Mouse (Mus musculus) thymus, postnatal 4 days (tissue): ENCODE results near the gene Acacb.

ENCODE experiments used
- DNase-seq: peaks from one replicate; pipeline ENCODE4 v3.0.0; 2021

The Acacb gene

DNA sequence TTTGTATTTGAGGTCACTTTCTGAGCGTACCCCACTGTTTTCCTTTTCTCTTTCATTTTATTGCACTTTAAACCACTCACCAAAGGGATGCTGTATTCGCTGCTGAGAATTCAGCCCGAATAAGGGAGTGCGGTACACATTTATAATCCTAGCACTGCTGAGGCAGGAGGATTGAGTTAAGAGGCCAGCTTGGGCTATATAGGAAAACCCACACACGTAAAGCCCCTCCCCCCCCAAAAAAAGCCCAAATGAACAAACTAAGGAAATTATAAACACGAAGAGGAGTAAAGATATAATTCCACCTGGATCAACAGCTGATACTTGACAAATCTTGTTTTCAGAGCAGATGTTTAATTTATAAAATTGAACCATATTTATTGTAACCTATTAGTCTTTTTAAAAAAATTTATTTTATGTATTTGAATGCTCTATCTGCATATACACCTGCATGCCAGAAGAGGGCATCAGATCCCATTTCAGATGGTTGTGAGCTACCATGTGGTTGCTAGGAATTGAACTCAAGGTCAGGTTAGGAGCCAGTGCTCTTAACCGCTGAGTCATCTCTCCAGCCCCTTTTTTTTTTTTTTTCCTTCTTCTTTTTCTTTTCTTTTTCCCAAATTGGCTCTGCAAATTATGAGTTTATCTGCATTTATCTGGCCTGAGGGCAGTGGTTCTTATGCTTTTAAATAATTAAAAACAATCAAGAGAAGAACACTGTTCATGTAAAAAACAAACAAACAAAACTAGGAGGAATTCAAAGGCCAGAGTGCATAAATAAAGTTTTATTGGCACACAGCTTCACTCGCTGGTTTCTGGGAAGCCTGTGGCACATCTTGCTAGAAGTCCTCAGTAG is 30.4 kb downstream of the Acacb start:
- DNase-seq, result no peak

DNA sequence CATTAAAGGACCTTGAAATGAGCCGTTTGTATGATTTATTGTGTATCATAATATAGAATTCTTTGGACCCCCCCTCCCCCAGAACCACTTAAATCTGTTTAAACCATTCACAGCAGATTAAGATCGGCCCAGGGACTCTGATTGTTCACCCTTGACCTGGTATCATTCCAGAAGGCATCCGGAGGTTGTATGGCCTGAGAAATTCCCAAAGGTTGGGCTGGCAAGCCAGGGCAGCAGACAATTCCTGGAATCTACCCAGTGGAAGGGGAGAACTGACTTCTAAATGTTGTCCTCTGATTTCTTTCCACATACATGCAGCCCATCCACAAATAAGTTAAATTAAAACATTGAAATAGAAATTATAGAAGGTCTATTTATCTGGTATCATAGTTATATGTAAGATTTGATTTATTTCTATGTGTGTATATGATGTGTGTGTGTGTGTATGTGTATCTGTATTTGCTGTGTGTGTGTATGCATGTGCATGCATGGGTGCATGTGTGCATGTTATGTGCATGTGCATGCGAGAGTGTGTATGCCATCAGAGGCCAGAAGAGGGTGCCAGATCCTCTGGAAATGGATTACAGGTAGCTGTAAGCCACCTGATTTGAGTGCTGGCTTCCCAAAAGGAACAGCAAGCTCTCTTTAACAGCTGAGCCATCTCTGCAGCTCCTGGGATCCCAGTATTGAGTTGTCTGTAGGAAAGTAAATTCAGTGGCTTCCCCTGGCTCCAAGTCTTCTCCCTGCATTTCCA is 31.8 kb downstream of the Acacb start:
- DNase-seq, result no peak

DNA sequence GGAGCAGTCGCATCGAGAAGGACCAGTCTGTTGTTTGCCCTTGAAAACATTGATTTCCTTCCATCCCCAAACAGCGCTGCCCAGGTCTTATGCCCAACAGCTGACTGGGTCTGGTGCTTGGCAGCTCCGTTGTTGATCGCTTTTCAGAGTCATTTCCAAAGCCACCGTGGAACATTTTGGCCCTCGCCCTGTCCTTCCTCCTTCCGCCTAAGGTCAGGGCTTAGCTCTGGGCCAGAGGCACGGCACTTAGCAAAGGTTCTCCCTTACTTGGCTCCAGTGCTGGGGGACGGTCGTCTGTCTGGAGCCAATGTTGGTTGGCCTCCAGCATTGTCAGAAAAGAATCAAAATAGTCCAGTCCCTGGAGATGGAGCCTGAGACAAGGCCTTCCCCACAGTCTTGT is 33.2 kb downstream of the Acacb start:
- DNase-seq, result no peak

DNA sequence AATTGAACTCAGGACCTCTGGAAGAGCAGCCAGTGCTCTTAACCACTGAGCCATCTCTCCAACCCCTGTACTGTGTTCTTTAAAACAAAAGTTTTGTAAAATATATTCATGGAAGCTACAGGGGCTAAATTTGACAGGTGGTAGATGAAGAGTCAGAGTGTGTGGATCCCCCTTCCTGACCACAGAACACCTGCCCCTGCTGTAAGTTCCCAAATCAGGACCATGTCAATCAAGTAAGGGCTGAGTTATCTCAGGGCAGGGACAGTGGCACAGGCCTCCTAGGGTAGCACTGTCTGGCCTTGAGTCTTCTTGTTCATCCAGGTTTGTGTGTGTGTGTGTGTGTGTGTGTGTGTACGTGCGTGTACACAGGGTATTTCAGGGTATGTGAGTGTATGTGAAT is 37.2 kb downstream of the Acacb start:
- DNase-seq, result no peak

DNA sequence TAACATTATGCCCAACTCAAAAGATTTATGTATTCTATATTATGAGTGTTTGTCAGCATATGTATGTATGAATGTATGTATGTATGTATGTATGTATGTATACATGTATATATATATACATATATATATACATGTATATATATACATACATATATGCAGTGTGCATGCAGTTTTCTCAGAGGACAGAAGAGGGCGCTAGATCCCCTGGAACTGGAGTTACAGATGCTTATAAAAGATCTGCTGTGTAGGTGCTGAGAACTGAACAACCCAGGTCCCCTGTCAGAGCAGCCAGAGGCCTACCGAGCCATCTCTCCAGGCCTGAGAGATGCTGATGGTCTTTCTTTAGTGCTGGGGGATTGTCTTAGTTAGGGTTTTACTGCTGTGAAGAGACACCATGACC is 40.8 kb downstream of the Acacb start:
- no peak for DNase-seq

DNA sequence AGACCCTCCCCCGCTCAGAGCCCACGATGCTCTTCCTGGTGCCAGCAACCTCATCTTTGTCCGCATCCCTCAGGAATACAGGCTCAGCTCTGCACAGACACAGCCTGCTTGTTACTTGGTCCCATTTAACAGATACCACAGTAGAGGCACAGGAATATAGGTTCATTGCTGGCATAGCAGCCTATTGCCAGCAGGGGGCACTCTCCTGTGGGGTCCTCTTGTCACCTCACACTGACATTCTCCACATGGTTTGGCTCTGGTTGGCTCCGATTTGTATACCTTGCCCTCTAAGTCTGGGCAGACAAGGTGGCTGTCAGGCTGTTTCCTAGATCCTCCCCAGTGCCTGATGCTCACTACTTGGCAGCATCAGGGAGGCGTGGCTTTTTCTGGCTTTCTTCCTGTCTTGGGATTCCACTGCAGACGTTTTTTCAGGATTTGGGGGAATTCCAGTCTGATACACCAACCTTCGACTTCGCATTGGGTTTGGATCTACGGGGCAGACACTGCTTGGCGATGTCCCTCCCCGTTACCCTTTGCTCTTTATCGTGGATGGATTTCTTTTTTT is 42.6 kb downstream of the Acacb start:
- no peak for DNase-seq

DNA sequence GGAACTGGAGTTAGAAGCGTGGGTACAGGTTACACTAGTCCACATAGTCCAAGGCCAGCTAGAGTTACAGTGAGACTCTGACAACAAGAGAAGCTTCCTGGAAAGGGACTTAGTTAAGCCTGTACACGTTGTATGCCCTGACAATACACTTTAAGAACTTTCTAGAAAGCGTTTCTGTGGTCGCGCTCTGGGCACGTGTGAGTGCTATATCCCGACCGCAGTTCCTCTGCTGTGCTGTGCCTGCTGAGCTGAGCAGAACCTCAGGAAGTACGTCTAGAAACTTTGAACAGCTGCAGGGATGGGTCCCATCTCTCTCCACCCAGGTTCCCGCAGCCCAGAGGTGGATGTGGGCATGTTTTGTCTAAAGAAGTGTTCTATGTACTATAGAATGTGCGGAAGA is 47.8 kb downstream of the Acacb start:
- peak; percentile 46 for DNase-seq

DNA sequence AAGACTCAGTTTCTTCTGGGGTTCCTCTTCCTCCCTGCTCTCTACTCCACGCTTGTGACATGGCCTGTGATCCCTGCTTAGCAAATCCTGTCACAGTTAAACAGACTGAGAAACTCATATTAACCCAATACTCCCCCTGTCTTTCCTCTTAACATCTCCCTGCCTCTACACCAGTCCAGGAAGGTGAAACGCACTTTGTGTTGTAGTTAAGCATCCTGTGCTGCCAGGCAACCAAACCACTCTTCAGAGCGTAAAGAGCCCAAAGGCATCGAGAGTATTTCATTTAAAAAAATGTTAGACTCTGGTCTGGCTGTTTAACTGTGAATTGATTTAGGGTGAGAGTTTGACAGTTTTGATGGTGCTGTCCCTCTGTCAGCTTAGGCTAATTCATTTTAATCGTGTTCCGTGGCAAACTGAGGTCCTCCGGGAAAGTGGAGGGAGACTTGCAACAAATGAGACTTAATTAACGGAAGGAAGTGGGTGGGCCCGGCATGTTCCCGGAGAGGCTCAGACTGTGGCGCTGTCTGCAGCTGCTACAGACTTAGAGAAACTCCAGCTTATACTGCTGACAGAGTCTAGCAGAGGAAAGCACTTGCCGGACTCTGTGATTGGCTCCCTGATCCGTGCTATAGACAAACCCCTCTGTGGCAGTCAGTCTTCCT is 52.9 kb downstream of the Acacb start:
- DNase-seq, result peak; percentile 63

DNA sequence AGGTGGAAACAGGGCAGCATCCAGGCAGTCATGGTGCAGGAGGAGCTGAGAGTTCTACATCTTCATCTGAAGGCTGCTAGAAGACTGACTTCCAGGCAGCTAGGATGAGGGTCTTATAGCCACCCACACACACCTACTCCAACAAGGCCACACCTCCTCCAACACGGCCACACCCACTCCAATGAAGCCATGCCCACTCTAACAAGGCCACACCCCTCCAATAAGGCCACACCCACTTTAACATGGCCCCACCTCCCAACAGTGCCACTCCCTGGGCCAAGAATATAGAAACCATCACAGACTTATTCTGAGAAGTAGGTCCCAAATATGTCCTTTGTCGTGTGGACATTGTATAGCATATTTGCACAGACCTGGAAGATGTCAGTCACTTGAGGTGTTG is 59.8 kb downstream of the Acacb start:
- no peak for DNase-seq

DNA sequence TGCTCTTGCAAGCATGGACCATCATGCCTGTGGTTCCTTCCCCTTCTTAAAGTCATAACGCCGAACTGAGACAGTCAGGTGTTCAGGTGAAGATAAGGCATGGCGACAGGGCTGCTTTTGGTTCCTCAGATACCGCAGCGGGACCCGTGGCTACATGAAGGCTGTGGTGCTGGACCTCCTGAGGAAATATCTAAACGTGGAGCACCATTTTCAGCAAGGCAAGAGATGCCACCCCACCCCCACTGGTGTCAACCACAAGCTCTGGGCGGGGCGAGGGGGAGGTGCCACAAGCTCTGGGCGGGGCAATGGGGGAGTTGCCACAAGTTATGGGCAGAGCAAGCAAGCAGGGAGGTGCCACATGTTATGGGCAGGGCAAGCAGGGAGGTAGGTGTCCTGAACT is 66.8 kb downstream of the Acacb start:
- DNase-seq, result peak; percentile 80

DNA sequence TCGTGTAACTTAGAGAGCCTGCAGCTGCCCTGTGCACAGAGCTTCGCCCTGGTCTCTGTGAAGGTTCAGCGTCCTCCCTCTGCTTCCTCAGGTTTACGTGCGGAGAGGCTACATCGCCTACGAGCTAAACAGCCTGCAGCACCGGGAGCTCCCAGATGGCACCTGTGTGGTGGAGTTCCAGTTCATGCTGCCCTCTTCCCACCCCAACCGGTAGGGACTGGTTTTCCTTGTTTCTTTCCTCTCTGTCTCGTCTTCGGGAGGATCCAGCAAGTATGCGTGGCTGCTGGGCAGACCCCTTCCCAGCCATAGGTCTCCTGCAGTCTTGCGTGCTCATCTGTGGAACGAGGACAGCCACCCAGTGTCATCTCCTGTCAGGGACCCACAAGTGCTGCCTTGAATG is 72.4 kb downstream of the Acacb start:
- no peak for DNase-seq

DNA sequence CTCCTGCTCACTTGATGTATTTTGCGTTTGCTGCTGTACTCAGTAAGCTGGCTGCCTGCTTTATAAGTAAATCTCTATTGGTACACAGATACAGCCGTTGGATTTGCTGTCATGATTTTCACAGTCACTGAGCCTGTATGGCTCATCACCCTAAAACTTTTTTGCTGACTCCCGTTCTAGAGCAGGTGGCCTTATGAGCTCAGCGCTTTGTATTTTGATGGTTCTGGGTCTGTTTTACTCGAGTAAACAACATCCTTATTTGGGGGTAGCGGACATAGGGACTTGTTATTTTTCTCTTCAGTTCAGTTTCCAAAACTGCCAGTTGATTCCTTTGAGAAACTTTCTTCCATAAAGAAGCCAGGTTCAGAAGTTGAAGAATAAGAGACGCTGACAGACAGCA is 79.7 kb downstream of the Acacb start:
- DNase-seq, result no peak

DNA sequence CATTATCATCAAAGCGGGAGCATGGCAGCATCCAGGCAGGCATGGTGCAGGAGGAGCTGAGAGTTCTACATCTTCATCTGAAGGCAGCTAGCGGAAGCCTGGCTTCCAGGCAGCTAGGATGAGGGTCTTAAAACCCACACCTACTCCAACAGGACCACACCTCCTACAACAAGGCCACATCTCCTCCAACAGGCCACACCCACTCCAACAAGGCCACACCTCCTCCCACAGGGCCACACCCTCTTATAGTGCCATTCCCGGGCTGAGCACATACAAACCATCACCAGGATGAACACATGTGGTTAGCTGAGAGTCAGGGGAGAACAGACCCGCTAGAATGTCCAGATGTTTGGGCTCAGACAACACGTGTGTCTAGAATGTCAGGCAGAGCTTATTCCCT is 82.6 kb downstream of the Acacb start:
- no peak for DNase-seq

DNA sequence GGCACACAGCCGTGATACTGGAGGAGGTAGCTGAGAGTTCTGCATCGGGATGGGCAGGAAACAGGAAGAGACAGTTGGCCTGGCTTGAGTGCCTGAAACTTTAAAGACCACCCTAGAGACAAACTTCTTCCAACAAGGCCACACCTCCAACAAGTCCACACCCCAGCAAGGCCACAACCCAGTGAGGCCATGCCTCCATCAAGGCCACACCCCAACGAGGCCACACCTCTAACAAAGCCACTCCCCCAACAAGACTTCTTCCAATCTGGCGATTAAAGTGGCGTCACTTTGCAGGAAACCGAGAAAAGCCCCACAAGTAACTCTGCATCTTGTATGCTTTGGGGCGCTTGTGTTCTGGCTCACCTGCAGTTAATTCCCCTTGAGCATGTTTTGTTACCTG is 92.6 kb downstream of the Acacb start:
- peak; percentile 31 for DNase-seq

DNA sequence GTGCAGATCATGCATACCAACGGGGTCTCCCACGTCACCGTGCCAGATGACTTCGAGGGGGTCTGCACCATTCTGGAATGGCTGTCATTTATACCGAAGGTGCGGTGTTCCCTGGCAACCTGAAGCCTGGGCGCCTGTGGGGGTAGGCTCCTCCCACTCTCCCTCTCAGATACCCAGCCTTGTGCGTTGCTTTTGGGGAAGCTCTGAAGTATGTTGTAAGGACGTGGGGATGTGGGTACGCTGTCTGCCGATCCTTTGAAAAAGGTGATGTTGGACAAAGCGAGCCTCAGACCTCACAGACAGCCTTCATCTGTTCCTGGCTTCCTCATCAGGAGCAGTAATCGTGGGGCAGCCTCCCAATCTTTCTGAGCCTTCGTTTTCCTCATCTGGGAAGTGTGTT is 93.4 kb downstream of the Acacb start:
- no peak for DNase-seq

DNA sequence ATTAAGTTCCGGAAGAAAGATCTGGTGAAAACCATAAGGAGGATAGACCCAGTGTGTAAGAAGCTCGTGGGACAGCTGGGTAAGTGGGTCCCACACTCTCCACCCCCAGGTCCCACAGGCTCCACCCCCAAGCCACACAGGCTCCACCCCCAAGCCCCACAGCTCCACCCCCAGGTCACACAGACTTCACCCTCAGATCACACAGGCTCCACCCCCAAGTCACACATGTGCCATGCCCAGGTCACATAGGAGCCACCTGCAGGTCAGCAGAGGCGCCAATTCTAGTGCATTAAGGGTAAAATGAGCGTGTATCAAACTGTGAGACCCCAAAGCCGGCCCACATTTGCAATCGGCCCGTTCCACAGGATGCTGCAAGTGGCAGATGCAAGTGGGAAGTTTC is 100.1 kb downstream of the Acacb start:
- peak; percentile 24 for DNase-seq

DNA sequence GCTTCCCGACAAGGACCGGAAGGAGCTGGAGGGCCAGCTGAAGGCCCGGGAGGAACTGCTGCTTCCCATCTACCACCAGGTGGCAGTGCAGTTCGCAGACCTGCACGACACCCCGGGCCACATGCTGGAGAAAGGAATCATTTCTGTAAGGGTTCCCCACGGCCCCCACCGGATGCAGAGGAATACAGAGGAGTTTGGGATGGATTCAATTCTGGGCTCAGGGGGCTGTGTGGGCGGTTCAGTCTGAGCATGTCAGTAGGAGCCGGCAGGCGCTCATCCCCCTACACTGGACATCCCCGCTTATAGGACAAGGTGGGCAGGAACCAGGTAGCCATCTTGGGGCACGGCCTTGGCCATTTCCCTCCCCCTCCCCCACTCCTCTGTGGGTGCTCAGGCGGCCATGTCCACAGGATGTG is 101.8 kb downstream of the Acacb start:
- DNase-seq, result peak; percentile 85

DNA sequence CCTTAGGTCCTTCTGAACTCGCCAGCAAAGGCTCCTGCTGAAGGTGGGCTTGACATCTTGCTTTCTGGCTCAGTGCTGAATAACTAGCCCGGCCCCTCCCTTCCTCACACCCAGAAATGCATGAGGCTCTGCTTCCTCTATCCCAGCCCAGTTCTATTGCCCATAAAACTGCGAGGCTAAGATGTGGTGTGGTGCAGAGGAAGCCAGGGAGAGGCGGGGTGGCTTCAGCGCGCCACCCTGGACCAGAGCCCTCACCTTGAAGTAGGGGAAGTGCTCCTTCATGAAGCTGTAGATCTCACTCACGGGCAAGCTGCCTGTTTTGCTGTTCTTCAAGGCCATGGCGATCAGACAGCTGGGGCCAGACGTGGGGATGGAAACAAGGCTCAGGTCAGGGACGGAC is 113.2 kb downstream of the Acacb start:
- DNase-seq, result no peak

DNA sequence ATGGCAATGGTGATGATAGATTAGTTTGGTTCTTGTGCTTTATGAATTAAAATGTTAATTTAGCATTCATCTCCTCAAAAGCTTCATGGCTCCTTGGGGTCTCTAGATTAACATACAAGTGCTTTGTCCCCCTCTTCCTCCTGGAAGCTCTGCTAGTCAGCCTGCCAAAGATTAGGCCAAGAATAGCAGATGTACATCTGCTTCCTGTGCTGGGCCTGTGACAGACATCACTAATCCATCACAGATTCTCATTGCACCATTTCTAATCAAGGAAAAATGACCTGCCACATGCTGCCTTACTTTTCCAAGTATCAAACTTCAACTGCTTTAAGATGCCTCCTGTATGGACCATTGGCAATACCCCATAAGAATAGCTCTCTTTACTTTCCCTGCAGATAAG is 115.2 kb downstream of the Acacb start:
- DNase-seq, result no peak

DNA sequence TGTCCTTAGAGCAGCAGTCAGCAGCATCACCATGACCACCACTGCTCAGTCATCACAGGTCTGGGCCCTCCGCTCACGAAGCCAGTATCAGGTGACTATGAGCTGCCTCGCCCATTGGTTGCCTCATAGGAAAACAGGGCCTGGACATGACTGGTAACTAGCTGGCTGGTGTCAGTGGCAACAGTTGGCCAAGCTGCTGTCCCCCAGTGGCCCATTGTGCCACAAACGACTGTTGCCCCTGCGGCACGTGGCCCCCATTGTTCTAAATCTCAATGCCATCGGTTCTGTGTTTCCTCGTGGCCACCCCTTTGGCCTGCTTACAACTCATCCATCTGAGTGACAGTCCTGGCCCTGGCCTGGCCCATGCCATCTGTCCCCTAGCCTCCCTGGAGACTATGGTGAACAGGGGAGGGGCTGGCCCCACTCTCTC is 117.7 kb downstream of the Acacb start:
- DNase-seq, result no peak

DNA sequence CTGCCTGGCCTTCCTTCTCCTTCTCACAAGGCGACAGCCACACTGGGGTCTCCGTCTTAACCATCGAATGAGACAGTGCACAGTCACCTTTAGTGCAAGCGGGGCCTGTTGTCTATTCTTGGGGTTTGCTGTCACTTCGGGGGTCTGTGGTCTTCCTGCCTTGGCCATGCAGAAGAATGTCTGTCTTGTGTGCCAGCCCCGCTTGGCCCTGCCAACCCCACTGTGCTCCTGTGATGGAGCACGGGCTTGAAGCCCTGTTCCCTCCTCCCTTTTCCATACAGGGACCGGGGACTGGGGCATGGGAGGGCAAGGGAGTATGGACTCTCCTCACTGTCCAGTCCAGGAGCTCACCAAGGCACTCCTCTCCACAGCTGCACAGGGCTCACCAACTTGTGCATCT is 118.5 kb downstream of the Acacb start:
- DNase-seq, result no peak

DNA sequence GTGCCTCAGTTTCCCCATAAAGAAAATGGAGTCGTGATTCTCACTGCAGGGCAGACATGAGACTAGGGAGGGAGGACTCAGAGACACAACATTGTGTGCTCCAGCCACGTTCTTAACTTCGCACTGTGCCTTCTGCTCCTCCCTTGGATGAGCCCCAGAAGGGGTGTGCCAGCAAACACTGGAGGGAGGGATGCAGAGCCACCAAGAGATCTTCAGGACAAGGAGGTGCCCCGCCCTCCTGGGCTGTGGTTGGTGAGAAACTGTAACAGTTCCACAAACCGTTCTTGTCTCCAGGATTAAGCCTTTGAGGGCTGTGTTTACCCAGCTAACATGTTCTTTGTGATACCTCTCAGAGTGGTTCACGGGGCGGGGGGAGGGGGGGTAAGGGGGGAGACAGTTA is 122.3 kb downstream of the Acacb start:
- no peak for DNase-seq

DNA sequence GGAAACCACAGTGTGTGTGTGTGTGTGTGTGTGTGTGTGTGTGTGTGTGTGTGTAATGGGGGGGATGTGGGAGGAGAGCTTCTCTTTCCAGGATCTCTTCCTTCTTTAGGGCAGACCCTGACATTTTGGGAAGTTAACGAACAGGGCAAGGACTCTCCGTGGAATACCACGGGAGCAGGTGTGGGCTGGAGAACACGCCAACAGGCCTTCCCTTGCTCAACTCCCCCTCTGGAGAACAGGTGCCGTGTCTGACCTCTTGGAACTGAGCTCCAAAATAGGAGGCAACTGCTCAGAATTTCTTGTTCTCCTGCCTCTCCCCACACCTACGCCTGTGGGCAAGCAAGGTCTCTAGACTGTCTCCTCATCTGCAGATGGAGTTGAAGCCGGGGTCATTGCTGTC is 123.2 kb downstream of the Acacb start:
- DNase-seq, result no peak

DNA sequence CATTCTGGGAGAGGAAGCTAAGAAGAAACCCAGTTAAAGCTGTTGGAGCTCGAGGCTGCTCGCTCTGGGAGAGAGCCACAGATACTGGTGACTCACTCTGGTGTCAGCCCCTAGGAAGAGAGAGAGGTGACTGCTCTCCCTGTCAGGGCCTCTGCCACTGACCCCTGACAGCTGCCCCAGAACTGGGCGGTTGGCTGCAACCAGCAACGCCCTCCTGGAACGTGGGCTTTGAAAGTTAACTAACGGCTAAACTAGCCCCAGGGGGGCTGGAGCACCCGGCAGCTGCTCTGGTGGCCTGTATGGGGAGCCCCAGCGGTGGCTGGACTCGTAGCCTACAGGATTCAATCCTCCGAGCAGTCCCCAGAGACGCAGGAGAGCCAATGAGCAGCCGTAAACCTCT is 123.6 kb downstream of the Acacb start:
- no peak for DNase-seq
